Comparison of ENCODE assay signal across 11 mouse cellular contexts in the genomic region with DNA sequence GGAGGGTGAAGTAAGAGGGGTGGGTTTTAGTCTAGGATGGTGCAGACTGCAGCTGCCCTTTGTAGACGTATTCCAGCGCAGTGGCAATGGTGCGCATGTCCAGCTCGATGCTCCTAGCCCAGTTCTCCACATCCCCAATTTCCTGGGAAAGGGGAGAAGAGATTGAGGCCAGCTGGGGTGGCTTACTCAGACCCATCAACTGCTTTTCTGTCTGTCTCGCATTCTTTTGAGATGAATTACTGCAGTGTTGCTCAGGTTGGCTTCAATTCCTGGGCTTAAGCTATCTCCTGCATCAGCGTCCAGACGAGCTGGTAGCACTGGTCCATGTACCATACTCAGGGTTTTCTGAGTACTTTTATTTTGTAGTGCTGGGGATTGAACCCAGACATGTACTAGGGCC. TPM values are rescaled to one million over a fixed set of nuclear protein-coding genes. Genes with fewer than 3 reads are reported as not detected.
DNase-seq lines count a peak whose midpoint lies in the region; ATAC-seq and TF ChIP-seq lines count a peak whose summit lies in the region.
"Had no signal": no experiment of that assay in that cellular context is flagged by ENCODE, and none has a peak within 500 bp of the region (broad histone marks: within the 10 kb centered on the region; RNA-seq: fewer than 3 reads in every experiment).

No protein-coding gene starts in this region.

- ATAC-seq in intestine, postnatal 0 days = no peak
- no peak for ATAC-seq in activated CD4-positive, CD25-positive, alpha-beta regulatory T cell, adult 4 months
- ATAC-seq: forebrain, postnatal 0 days; lung, postnatal 0 days had no signal

- peaks cover 43% of the 10 kb centered on the region for H3K79me2 ChIP-seq in C2C12 (ENCODE audit: control insufficient read depth, insufficient read depth)

- H3K79me3 ChIP-seq in C2C12 (ENCODE audit: low read depth) = peaks cover 9% of the 10 kb centered on the region

- 0 out of 2 replicates have a peak overlapping the region, but pooled peaks have one; percentile 9 for H3K4me2 ChIP-seq in intestine, postnatal 0 days (replicated peaks; ENCODE audit: low read depth)

- H3K9me3 ChIP-seq in intestine, postnatal 0 days (ENCODE audit: control insufficient read depth) = no peaks in the 10 kb centered on the region

- H3K4me3 ChIP-seq in C2C12 (ENCODE audit: insufficient read depth, poor library complexity, severe bottlenecking) = no peak overlapping the region
- H3K4me3 ChIP-seq in intestine, postnatal 0 days (ENCODE audit: low read depth, low read length) = no peak overlapping the region

- H3K27me3 ChIP-seq in C2C12 (ENCODE audit: control insufficient read depth, insufficient read depth, insufficient read length) = no peaks in the 10 kb centered on the region
- H3K27me3 ChIP-seq in intestine, postnatal 0 days (replicated peaks; ENCODE audit: control insufficient read depth, insufficient read depth, low read length) = no peaks in the 10 kb centered on the region

- H3K36me3 ChIP-seq in C2C12 (ENCODE audit: control insufficient read depth, insufficient read depth) = peaks cover 39% of the 10 kb centered on the region
- H3K36me3 ChIP-seq in intestine, postnatal 0 days (ENCODE audit: control insufficient read depth, insufficient read depth) = peaks cover 38% of the 10 kb centered on the region

- no peak for TF ChIP-seq CTCF in C2C12 (IDR thresholded peaks at IDR 0.05; ENCODE audit: control insufficient read depth, insufficient read depth, insufficient read length)
- no peak for TF ChIP-seq CTCF in intestine, postnatal 0 days (IDR thresholded peaks at IDR 0.05; ENCODE audit: low read depth)

- DNase-seq in kidney, adult 11 months = peak; percentile 10
- DNase-seq in kidney, postnatal 36 days = no peak
- DNase-seq in 3134 (ENCODE audit: extremely low read depth, insufficient read length, low spot score) = peak; percentile 36
- DNase-seq in frontal cortex, postnatal 36 days (ENCODE audit: low spot score in 2 of 2) = no peak
- DNase-seq: forebrain, postnatal 0 days; right cerebral cortex, postnatal 4 days; thymus, postnatal 25 days had no signal

- H3ac ChIP-seq in C2C12 (ENCODE audit: control insufficient read depth, insufficient read length, low read depth) = no peak overlapping the region

- peaks cover 21% of the 10 kb centered on the region for H3K4me1 ChIP-seq in intestine, postnatal 0 days (replicated peaks; ENCODE audit: control insufficient read depth, insufficient read depth, low read length)

- no peak overlapping the region for H3K27ac ChIP-seq in intestine, postnatal 0 days (ENCODE audit: low read depth, low read length)

- H3K9ac ChIP-seq in intestine, postnatal 0 days (ENCODE audit: low read depth, low read length) = no peak overlapping the region
- H3K9ac ChIP-seq: forebrain, postnatal 0 days had no signal

- 78% methylated on average over 7 of the region's 7 CpGs for whole genome bisulfite sequencing in intestine, postnatal 0 days

TF ChIP-seq in C2C12, 6 proteins besides CTCF, POLR2A, EP300 and RAD21:
- TF ChIP-seq USF1 (IDR thresholded peaks at IDR 0.05; ENCODE audit: low read depth) (no peak), MYOG (IDR thresholded peaks at IDR 0.05; ENCODE audit: control insufficient read depth, extremely low read depth, insufficient read length) (no peak), CEBPB (IDR thresholded peaks at IDR 0.05; ENCODE audit: low read depth) (no peak), MYOD1 (IDR thresholded peaks at IDR 0.05; ENCODE audit: control insufficient read depth, insufficient read length, low read depth) (no peak), FOSL1 (IDR thresholded peaks at IDR 0.05; ENCODE audit: insufficient read depth, low read length, poor library complexity, severe bottlenecking) (no peak), MAX (IDR thresholded peaks at IDR 0.05) (peak; percentile 12)

RNA-seq across cellular contexts. Expression of a gene that starts 2.7 kb away (rescaled TPM):
- 12.6 TPM for polyA plus RNA-seq in C2C12 (2012; fragmentation: generic; extraction: Trizol)
- polyA plus RNA-seq in intestine, postnatal 0 days (2015; fragmentation: Nextera tagmentation; extraction: Ambion mirVana) = 12.4 and 13.0 TPM in 2 replicates
- polyA plus RNA-seq in activated CD4-positive, CD25-positive, alpha-beta regulatory T cell, adult 4 months (2017; shearing (Covaris generic)) = 1 to 10 TPM; 5.7 to 8.9 TPM

RNA-seq across cellular contexts. Expression of a gene that starts 3.9 kb away (rescaled TPM):
- 204 TPM for polyA plus RNA-seq in C2C12 (2012; fragmentation: generic; extraction: Trizol)
- polyA plus RNA-seq in intestine, postnatal 0 days (2015; fragmentation: Nextera tagmentation; extraction: Ambion mirVana) = 248 and 257 TPM in 2 replicates
- polyA plus RNA-seq in activated CD4-positive, CD25-positive, alpha-beta regulatory T cell, adult 4 months (2017; shearing (Covaris generic)) = 100 to 1,000 TPM; 218 to 252 TPM

RNA-seq across cellular contexts. Expression of a gene that starts 13.7 kb away (rescaled TPM):
- 100 TPM for polyA plus RNA-seq in C2C12 (2012; fragmentation: generic; extraction: Trizol)
- 3.1 and 3.6 TPM in 2 replicates for polyA plus RNA-seq in intestine, postnatal 0 days (2015; fragmentation: Nextera tagmentation; extraction: Ambion mirVana)
- 1 to 10 TPM; 2.9 to 6.1 TPM for polyA plus RNA-seq in activated CD4-positive, CD25-positive, alpha-beta regulatory T cell, adult 4 months (2017; shearing (Covaris generic))

RNA-seq across cellular contexts. Expression of a gene that starts 19.2 kb away (rescaled TPM):
- polyA plus RNA-seq in C2C12 (2012; fragmentation: generic; extraction: Trizol) = 2,043 TPM
- polyA plus RNA-seq in intestine, postnatal 0 days (2015; fragmentation: Nextera tagmentation; extraction: Ambion mirVana) = 939 and 945 TPM in 2 replicates
- polyA plus RNA-seq in activated CD4-positive, CD25-positive, alpha-beta regulatory T cell, adult 4 months (2017; shearing (Covaris generic)) = under 1 TPM; 0.69 to 0.92 TPM

RNA-seq across cellular contexts. Expression of a gene that starts 28.4 kb away (rescaled TPM):
- polyA plus RNA-seq in C2C12 (2012; fragmentation: generic; extraction: Trizol) = 17.0 TPM
- polyA plus RNA-seq in intestine, postnatal 0 days (2015; fragmentation: Nextera tagmentation; extraction: Ambion mirVana) = 0.99 and 1.6 TPM in 2 replicates
- 1 to 10 TPM; 5.0 to 5.6 TPM for polyA plus RNA-seq in activated CD4-positive, CD25-positive, alpha-beta regulatory T cell, adult 4 months (2017; shearing (Covaris generic))

Comparison
In these comparisons a context has a peak if more than half of its experiments do, and no peak if none do; other contexts are left out.
1. DNase-seq: peak in kidney, adult 11 months (single experiment) and 3134 (single experiment); none in kidney, postnatal 36 days (0 of 2) and frontal cortex, postnatal 36 days (0 of 2).
2. RNA of a gene that starts 13.7 kb away (polyA plus RNA-seq): 100 TPM in C2C12 (single experiment); 2.9 to 6.1 TPM in activated CD4-positive, CD25-positive, alpha-beta regulatory T cell, adult 4 months and 3.1 to 3.6 TPM in intestine, postnatal 0 days; every median in the first group is over 10 times any median in the second.